Mouse (Mus musculus) thymus, adult 2 months (tissue): ENCODE data around the gene Kpna2.

Experiments
- CTCF ChIP-seq: fragments of 200-500 bp; IDR thresholded peaks from 2 replicates; pipeline ENCODE4 v1.5.1; 2012; ENCODE audit warnings: mild to moderate bottlenecking, control low read depth, low read length, moderate library complexity, borderline replicate concordance; ENCODE audit not compliant: control insufficient read depth, poor library complexity, insufficient read depth; ENCODE audit errors: extremely low read depth
- POLR2A ChIP-seq: fragments of 200-500 bp; IDR thresholded peaks from 2 replicates; pipeline ENCODE4 v1.6.1; 2012; ENCODE audit warnings: mild to moderate bottlenecking, low read length, control low read depth, moderate library complexity; ENCODE audit not compliant: control insufficient read depth, poor library complexity, insufficient read depth; ENCODE audit errors: extremely low read depth

- TF ChIP-seq POLR2A: no peak
- no peak for TF ChIP-seq CTCF
Measured at GRCm38 (mm10) chr11:107011669-107012323, 12.5 kb upstream of the Kpna2 start.
